Mouse (Mus musculus) mouse trophoblast stem cell (cell line): ENCODE results near the gene Serinc3.

Source experiments
- in situ Hi-C, 2 experiments: fragments of 300-500 bp; cut with MseI, MboI; formaldehyde crosslinking; loops; 2 replicates in 1 of 2; 3 replicates in 1 of 2; pipeline ENCODE4 v1.15.1; 2025

The Serinc3 gene

GRCm38 (mm10) chr2:163596873-163597155 is 48.1 kb downstream of the Serinc3 start:
- in situ Hi-C loops: loop anchor here (10.0 kb wide), 2 partner anchors 62 to 152 kb away; no protein-coding TSS in a partner anchor

GRCm38 (mm10) chr2:163596057-163596872 is 48.7 kb downstream of the Serinc3 start:
- in situ Hi-C loops: loop anchor here (10.0 kb wide), 2 partner anchors 61 to 151 kb away; no protein-coding TSS in a partner anchor

- in situ Hi-C loops: loop anchor here (10.0 kb wide), 2 partner anchors 60 to 150 kb away; no protein-coding TSS in a partner anchor
Observed at GRCm38 (mm10) chr2:163595119-163595518, 49.8 kb downstream of the Serinc3 start.

- in situ Hi-C loops: loop anchor here (10.0 kb wide), 2 partner anchors 59 to 149 kb away; no protein-coding TSS in a partner anchor
Observed at GRCm38 (mm10) chr2:163593636-163594282, 51.2 kb downstream of the Serinc3 start.

GRCm38 (mm10) chr2:163592084-163592483 is 52.8 kb downstream of the Serinc3 start:
- in situ Hi-C loops: loop anchor here (10.0 kb wide), 2 partner anchors 57 to 147 kb away; no protein-coding TSS in a partner anchor

DNA sequence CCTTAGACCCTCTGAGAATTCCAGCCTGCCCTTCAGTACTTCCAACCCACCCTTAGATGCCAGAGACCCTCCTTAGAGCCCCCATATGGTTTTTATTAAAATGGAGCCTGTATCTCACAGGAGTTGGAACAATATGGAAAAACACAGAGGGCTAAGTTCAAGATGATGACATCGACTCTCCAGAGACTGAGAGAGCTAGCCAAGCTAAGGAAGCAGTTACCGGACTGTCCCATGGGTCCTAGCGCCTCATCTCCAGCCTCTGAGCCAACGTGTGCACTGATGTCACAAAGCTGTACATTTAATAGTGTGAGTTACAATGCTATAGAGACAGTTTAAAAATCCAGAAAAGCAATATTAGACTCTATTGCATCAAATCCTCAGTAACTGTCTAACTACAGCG is 53.9 kb downstream of the Serinc3 start:
- in situ Hi-C loops: loop anchor here (10.0 kb wide), 2 partner anchors 56 to 146 kb away; no protein-coding TSS in a partner anchor

- in situ Hi-C loops: loop anchor here (10.0 kb wide), 2 partner anchors 55 to 145 kb away; no protein-coding TSS in a partner anchor
Observed at GRCm38 (mm10) chr2:163590211-163590610, 54.7 kb downstream of the Serinc3 start.

GRCm38 (mm10) chr2:163587506-163587905 is 57.4 kb downstream of the Serinc3 start:
- in situ Hi-C loops: no loop called here

DNA sequence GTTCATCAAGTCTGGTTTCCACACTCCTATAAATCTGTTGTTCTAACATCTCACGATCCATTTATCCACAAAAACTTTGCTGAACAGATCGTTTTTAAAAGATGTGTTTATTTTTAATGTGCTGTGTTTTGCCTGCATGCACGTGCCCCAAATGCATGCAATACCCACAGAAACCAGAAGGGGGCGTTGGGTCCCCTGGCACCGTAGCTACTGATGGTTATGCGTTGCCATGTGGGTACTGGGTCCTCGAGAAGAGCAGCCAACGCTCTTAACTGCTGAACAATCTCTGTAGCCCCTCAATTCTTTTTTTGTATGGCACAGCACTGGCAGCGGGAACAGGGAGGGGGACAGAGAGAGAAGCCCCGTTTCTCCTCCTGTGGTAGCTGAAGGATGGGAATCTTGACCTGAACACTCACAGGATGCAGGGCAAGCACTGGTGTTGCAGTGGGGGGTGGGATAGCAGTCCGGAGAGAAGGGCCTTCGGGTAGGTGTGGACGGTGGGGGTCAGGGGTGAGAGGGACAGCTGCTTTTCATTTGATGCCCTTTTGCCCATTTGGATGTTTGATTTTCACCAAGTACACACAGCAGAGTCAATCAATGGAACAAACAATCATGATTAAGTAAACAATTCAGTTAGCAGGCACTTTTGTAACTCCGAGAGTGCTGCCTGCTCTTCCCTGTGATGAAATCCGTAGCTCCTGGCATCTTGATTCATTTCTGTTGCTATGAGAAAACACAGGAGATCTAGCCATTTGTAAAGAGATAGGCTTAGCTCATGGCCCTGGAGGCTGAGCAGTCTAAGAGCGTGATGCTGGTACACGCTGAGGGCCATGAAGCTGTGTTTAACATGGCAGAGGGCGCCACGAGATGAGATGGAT is 58.3 kb downstream of the Serinc3 start:
- in situ Hi-C loops: no loop called here

DNA sequence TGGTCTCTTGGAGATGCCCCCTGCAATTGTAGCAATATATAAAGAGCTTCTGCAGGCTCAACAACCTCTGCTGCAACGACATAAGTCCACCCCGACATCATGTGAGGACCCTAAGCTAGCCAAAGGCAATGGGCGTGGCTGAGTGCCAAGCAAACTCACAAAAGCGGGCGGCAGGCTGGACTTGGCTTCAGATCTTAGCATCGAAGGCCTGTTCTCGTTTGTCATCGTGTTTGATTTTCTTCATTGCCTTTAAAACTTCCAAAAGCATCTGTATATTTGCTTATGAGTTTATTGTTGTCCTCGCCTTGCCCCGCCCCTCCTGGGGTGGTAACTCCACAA is 60.9 kb downstream of the Serinc3 start:
- in situ Hi-C loops: no loop called here

- in situ Hi-C loops: no loop called here
Observed at GRCm38 (mm10) chr2:163583226-163584087, 61.5 kb downstream of the Serinc3 start.

DNA sequence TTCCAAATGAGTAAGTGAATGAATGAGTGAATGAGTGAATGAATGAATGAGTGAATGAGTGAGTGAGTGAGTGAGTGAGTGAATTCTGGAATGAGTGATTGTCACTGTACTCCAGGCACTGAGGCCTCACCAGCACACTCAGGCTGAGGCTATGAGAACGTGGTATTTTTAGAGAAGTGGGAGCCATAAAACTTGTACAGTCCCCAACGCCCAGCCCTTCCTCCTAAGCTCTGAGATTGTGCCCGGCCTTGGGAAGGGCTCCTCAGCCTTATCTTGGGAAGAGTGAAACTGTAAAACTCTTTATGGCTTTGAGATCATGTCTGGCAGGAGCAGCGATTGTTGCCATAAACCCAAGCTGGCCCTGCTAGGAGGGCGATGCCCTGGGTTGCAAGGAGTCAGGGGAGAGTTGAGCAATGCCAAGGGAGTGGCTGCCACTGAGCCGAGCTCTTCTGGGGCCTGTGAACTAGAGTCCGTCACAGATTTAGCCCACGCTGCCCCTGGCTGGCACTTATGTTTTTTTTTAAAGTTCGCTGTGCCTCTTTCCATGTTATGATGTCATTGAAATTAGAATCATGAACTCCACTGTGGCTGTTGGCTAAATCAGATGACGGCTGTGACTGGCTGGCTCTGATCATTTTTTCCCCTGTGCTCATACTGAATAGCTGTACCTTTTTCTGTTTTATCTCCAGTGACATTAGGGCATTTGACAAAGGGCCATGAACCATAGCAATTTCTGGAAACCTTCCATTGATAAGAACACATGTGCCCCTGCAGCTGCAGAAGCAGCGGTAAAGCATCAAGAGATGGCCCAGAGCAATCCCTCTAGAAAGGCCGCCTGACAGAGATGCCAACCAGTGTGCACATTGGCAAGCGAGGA is 64.6 kb downstream of the Serinc3 start:
- in situ Hi-C loops: no loop called here

DNA sequence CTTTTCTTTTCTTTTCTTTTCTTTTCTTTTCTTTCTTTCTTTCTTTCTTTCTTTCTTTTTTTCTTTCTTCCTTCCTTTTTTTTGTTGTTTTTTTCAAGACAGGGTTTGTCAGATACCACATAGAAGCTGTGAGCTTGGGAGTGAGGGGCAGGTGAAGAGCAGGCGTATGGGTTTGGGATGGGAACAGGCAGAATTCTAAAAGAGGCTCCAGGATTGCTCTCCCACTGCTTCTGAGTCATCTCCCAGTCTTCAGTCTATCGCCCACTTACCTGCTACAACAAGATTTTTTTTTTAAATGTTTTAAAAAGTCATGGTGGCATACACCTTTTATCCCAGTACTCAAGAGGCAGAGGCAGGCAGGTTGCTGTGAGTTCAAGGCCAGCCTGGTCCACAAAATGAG is 66.9 kb downstream of the Serinc3 start:
- in situ Hi-C loops: no loop called here

DNA sequence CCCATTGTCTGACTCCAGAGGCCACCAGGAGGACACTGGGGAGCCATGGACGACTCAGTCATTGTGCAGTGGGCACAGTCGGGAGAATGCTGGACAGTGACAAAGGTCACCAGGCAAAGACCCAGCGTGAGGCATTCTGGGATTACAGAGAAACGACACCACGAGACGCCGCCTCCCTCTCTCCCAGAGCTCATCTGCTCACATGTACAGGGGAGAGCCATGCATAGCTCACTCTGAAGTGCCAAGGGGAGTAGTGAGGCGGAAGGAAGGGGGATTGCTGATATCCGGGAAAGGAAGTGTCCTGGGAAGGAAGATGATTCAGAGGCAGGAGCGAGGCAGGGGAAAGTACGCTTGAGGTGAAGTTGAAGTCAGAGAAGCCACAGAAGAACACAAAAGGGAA is 69.7 kb downstream of the Serinc3 start:
- in situ Hi-C loops: no loop called here

- in situ Hi-C loops: no loop called here
Observed at GRCm38 (mm10) chr2:163574321-163574720, 70.6 kb downstream of the Serinc3 start.
